8 mouse cellular contexts compared by ENCODE assay signal in genomic region chr11:20477183-20478037, GRCm38 (mm10).
DNase-seq lines count a peak whose midpoint lies in the region; ATAC-seq and TF ChIP-seq lines count a peak whose summit lies in the region.

No protein-coding gene starts in this region.

- peaks cover 11% of the 10 kb centered on the region for H3K27me3 ChIP-seq in heart, embryonic 13.5 days (replicated peaks)
- H3K27me3 ChIP-seq in kidney, embryonic 16.5 days (ENCODE audit: insufficient read depth, low read length) = no peaks in the 10 kb centered on the region
- no peaks in the 10 kb centered on the region for H3K27me3 ChIP-seq in liver, embryonic 16.5 days (ENCODE audit: control insufficient read depth, insufficient read depth, low read depth, low read length)
- no peaks in the 10 kb centered on the region for H3K27me3 ChIP-seq in neural tube, embryonic 11.5 days (ENCODE audit: control insufficient read depth, insufficient read depth, low read length)

- TF ChIP-seq POLR2A in embryonic fibroblast, embryonic 13.5 days (IDR thresholded peaks at IDR 0.05; ENCODE audit: low read depth, low read length) = peak; percentile 51; the same call in 1 of the 2 replicates

- peak; percentile 96 for DNase-seq in ES-CJ7 (ENCODE audit: low read depth, low spot score)
- DNase-seq in adrenal gland, postnatal 36 days = peak; percentile 79 to 82
- DNase-seq in neural tube, embryonic 11.5 days (ENCODE audit: low spot score) = peak; percentile 53
- no peak for DNase-seq in spleen, adult 12 weeks (ENCODE audit: low spot score)

- WGBS in heart, embryonic 13.5 days = 24% methylated on average over 19 of the region's 19 CpGs
- 16% methylated on average over 19 of the region's 19 CpGs for WGBS in kidney, embryonic 16.5 days
- WGBS in liver, embryonic 16.5 days (ENCODE audit: insufficient replicate concordance) = 31% methylated on average over 19 of the region's 19 CpGs
- 13% methylated on average over 19 of the region's 19 CpGs for WGBS in neural tube, embryonic 11.5 days

- TF ChIP-seq CTCF in embryonic fibroblast, embryonic 13.5 days (IDR thresholded peaks at IDR 0.05; ENCODE audit: borderline replicate concordance, insufficient read depth, low read length) = no peak

- no peaks in the 10 kb centered on the region for H3K9me3 ChIP-seq in heart, embryonic 13.5 days
- no peaks in the 10 kb centered on the region; the same call in 1 of the 2 replicates for H3K9me3 ChIP-seq in kidney, embryonic 16.5 days (ENCODE audit: low read length)
- no peaks in the 10 kb centered on the region for H3K9me3 ChIP-seq in liver, embryonic 16.5 days (replicated peaks; ENCODE audit: control insufficient read depth, low read length)
- no peaks in the 10 kb centered on the region for H3K9me3 ChIP-seq in neural tube, embryonic 11.5 days (ENCODE audit: control insufficient read depth, low read length)

- H3K9ac ChIP-seq in heart, embryonic 13.5 days = peak overlapping the region; percentile 57
- H3K9ac ChIP-seq in kidney, embryonic 16.5 days (replicated peaks; ENCODE audit: low read length) = 0 out of 2 replicates have a peak overlapping the region, but pooled peaks have one; percentile 29
- no peak overlapping the region for H3K9ac ChIP-seq in liver, embryonic 16.5 days (ENCODE audit: low read depth, low read length)
- no peak overlapping the region for H3K9ac ChIP-seq in neural tube, embryonic 11.5 days (ENCODE audit: low read length)

- no peaks in the 10 kb centered on the region for H3K4me1 ChIP-seq in embryonic fibroblast, embryonic 13.5 days (ENCODE audit: control insufficient read depth, insufficient read depth, low read length)
- peaks cover 10% of the 10 kb centered on the region for H3K4me1 ChIP-seq in heart, embryonic 13.5 days
- peaks cover 8% of the 10 kb centered on the region; the same call in 1 of the 2 replicates for H3K4me1 ChIP-seq in kidney, embryonic 16.5 days (ENCODE audit: insufficient read depth, low read length)
- peaks cover 4% of the 10 kb centered on the region; the same call in 1 of the 2 replicates for H3K4me1 ChIP-seq in liver, embryonic 16.5 days (ENCODE audit: control insufficient read depth, low read depth, low read length)
- no peaks in the 10 kb centered on the region for H3K4me1 ChIP-seq in neural tube, embryonic 11.5 days (ENCODE audit: control insufficient read depth, insufficient read depth, low read length)

- peak overlapping the region; percentile 59 for H3K4me2 ChIP-seq in heart, embryonic 13.5 days
- H3K4me2 ChIP-seq in kidney, embryonic 16.5 days (replicated peaks; ENCODE audit: low read depth, low read length) = peak overlapping the region; percentile 46
- peak overlapping the region; percentile 2 for H3K4me2 ChIP-seq in liver, embryonic 16.5 days (ENCODE audit: low read depth, low read length)
- H3K4me2 ChIP-seq in neural tube, embryonic 11.5 days (ENCODE audit: low read depth) = peak overlapping the region; percentile 26

- peak; percentile 90 for ATAC-seq in heart, embryonic 13.5 days (ENCODE audit: extremely low read depth, insufficient number of reproducible peaks, low FRiP score, low TSS enrichment)
- peak; percentile 95 for ATAC-seq in kidney, embryonic 16.5 days (ENCODE audit: low FRiP score, low TSS enrichment)
- ATAC-seq in liver, embryonic 16.5 days (ENCODE audit: low read depth) = peak; percentile 83
- peak; percentile 75 for ATAC-seq in neural tube, embryonic 11.5 days (ENCODE audit: insufficient read depth, low FRiP score, low TSS enrichment)

- peak overlapping the region; percentile 94 for H3K27ac ChIP-seq in embryonic fibroblast, embryonic 13.5 days (ENCODE audit: insufficient read depth, low read length)
- H3K27ac ChIP-seq in heart, embryonic 13.5 days (replicated peaks) = peak overlapping the region; percentile 60
- peak overlapping the region; percentile 80 for H3K27ac ChIP-seq in kidney, embryonic 16.5 days (ENCODE audit: low read length)
- H3K27ac ChIP-seq in liver, embryonic 16.5 days (ENCODE audit: low read length) = peak overlapping the region; percentile 41
- H3K27ac ChIP-seq in neural tube, embryonic 11.5 days (ENCODE audit: low read depth, low read length) = no peak overlapping the region

- no peak overlapping the region for H3K4me3 ChIP-seq in embryonic fibroblast, embryonic 13.5 days (ENCODE audit: insufficient read depth, low read length)
- H3K4me3 ChIP-seq in heart, embryonic 13.5 days = peak overlapping the region; percentile 21
- H3K4me3 ChIP-seq in kidney, embryonic 16.5 days (ENCODE audit: low read length) = peak overlapping the region; percentile 13; the same call in 1 of the 2 replicates
- H3K4me3 ChIP-seq in liver, embryonic 16.5 days (ENCODE audit: low read depth, low read length) = no peak overlapping the region
- H3K4me3 ChIP-seq in neural tube, embryonic 11.5 days (ENCODE audit: low read depth, low read length) = no peak overlapping the region

- H3K36me3 ChIP-seq in heart, embryonic 13.5 days = no peaks in the 10 kb centered on the region
- H3K36me3 ChIP-seq in kidney, embryonic 16.5 days (ENCODE audit: insufficient read depth, low read length) = no peaks in the 10 kb centered on the region
- no peaks in the 10 kb centered on the region for H3K36me3 ChIP-seq in liver, embryonic 16.5 days (ENCODE audit: control insufficient read depth, insufficient read depth)
- no peaks in the 10 kb centered on the region for H3K36me3 ChIP-seq in neural tube, embryonic 11.5 days (ENCODE audit: control insufficient read depth, insufficient read depth, low read length)

Comparison
In these comparisons a context has a peak if more than half of its experiments do, and no peak if none do; other contexts are left out.
1. H3K4me3 ChIP-seq: peak in heart, embryonic 13.5 days (single experiment) and kidney, embryonic 16.5 days (single experiment); none in embryonic fibroblast, embryonic 13.5 days (single experiment), liver, embryonic 16.5 days (single experiment) and neural tube, embryonic 11.5 days (single experiment).
2. H3K4me2 ChIP-seq: peak in every context shown above with its lines; median percentile 59 in heart, embryonic 13.5 days; 46 in kidney, embryonic 16.5 days; 26 in neural tube, embryonic 11.5 days; 2 in liver, embryonic 16.5 days.
3. H3K9ac ChIP-seq: peak in heart, embryonic 13.5 days (single experiment) and kidney, embryonic 16.5 days (single experiment); none in liver, embryonic 16.5 days (single experiment) and neural tube, embryonic 11.5 days (single experiment).
4. Peak in every context shown above with its lines, with median percentiles within 50 percentile points of each other: ATAC-seq.